Mouse (Mus musculus): ENCODE measurements at regions not wholly inside any gene's neighbourhood (a gene's known extent, or its start where the extent isn't known, plus 50 kb on each side); places are given as distances from the start of the nearest gene placed in this dataset.

GRCm38 (mm10) chr9:61677603-61678002, 236.7 kb downstream of the Rplp1 start:
- DNase-seq (ENCODE audit: low spot score in 2 of 2) = no peak

GRCm38 (mm10) chr9:61677037-61677436, 237.3 kb downstream of the Rplp1 start:
- peak; percentile 69 to 80 for DNase-seq (ENCODE audit: low spot score in 2 of 2)

- no peak for DNase-seq (ENCODE audit: low spot score in 2 of 2)
Observed at GRCm38 (mm10) chr9:61675366-61675765, 239.0 kb downstream of the Rplp1 start.

- no peak for DNase-seq (ENCODE audit: low spot score in 2 of 2)
Observed at GRCm38 (mm10) chr9:61673575-61674203, 240.7 kb downstream of the Rplp1 start.

- DNase-seq (ENCODE audit: low spot score in 2 of 2) = no peak
Observed at GRCm38 (mm10) chr9:61670986-61671385, 243.4 kb downstream of the Rplp1 start.

- DNase-seq (ENCODE audit: low spot score in 2 of 2) = no peak
Observed at GRCm38 (mm10) chr9:61669729-61670520, 244.4 kb downstream of the Rplp1 start.

- no peak for DNase-seq (ENCODE audit: low spot score in 2 of 2)
Observed at GRCm38 (mm10) chr9:61668723-61669122, 245.6 kb downstream of the Rplp1 start.

GRCm38 (mm10) chr9:61668157-61668697, 246.1 kb downstream of the Rplp1 start:
- DNase-seq (ENCODE audit: low spot score in 2 of 2) = no peak

- no peak for DNase-seq (ENCODE audit: low spot score in 2 of 2)
Observed at GRCm38 (mm10) chr9:61667453-61668074, 246.8 kb downstream of the Rplp1 start.

GRCm38 (mm10) chr9:61666761-61667332, 247.5 kb downstream of the Rplp1 start:
- DNase-seq (ENCODE audit: low spot score in 2 of 2) = no peak

- no peak for DNase-seq (ENCODE audit: low spot score in 2 of 2)
Observed at GRCm38 (mm10) chr9:61666118-61666517, 248.2 kb downstream of the Rplp1 start.

- no peak for DNase-seq (ENCODE audit: low spot score in 2 of 2)
Observed at GRCm38 (mm10) chr9:61665254-61665653, 249.1 kb downstream of the Rplp1 start.

- no peak for DNase-seq (ENCODE audit: low spot score in 2 of 2)
Observed at GRCm38 (mm10) chr9:61664000-61664622, 250.2 kb downstream of the Rplp1 start.

GRCm38 (mm10) chr9:61662055-61663028, 252.0 kb downstream of the Rplp1 start:
- DNase-seq (ENCODE audit: low spot score in 2 of 2) = no peak

- no peak for DNase-seq (ENCODE audit: low spot score in 2 of 2)
Observed at GRCm38 (mm10) chr9:61660191-61660590, 254.2 kb downstream of the Rplp1 start.

- DNase-seq (ENCODE audit: low spot score in 2 of 2) = no peak
Observed at GRCm38 (mm10) chr9:61657996-61658395, 256.3 kb downstream of the Rplp1 start.

GRCm38 (mm10) chr9:61655433-61655981, 258.8 kb downstream of the Rplp1 start:
- no peak for DNase-seq (ENCODE audit: low spot score in 2 of 2)

GRCm38 (mm10) chr9:61645661-61646425, 268.5 kb downstream of the Rplp1 start:
- DNase-seq (ENCODE audit: low spot score in 2 of 2) = no peak

GRCm38 (mm10) chr9:61640739-61641138, 268.6 kb downstream of the Tle3 start:
- DNase-seq (ENCODE audit: low spot score in 2 of 2) = no peak
